Mouse (Mus musculus) left cerebral cortex, adult 11 months (tissue): ENCODE data around the gene Tmem223.
"Not testable (repeated sequence)": the region's sequence is repeated elsewhere in the genome, so short reads cannot be mapped to it uniquely, and the experiment has no call there.

Experiments used
- DNase-seq: peaks from one replicate; pipeline ENCODE4 v3.0.0; 2022; ENCODE audit warnings: low spot score

Gene Tmem223

DNA sequence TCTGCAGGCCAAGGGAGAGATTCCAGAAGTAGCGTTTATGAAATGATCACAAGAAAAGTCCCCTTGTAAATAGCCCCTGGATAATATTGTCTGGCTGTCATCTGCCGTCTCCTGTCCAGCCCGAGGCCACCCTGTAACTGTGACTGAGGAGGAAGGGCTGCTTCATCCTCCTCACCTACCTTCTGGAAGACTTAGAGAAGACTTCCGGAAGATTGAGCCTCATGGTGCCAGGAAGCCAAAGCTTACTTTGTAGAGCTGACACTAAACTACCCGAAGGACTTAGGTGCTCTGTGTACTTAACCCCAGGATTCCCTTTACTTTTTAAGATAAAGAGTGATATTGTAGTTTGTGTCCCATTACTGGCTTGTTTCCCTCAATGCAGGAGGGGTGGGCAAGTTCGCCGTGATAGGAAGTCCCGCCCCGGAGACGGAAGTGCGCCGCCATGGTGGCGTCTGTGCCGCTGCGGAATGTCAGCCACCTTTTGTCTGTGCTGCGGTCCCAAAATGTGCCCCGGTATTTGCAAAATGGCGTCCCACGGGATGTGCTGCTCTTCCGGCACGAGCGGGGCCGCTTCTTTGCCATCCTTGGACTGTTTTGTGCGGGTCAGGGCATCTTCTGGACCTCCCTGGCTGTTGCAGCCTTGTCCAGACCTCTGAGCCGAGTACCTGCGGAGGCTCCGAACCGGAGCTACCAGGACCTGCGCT is at the start of gene Tmem223:
Tmem223 (plus strand) TSS at position 430 of the 704 bp plus-strand sequence.
- DNase-seq, result peak; percentile 66

GRCm38 (mm10) chr19:8721378-8721777 is 49.4 kb upstream of the Tmem223 start:
- no peak for DNase-seq

DNA sequence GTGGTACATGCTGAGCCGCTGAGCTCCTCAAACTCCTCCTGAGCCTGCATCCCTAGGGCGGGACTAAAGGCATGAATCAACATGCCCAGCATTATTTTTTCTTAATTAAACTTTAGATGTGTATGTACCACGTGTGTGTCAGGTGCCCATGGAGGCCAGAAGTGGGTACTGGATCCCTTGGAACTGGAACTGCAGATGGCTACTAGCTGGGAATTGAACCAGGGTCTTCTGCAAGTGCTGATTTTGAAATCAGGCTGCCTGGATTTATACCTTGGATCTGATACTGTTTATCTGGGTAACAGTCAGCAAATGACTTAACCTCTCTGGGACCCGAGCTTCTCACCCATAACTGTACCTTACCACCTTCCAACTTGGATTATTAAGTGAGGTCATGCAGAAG is 48.8 kb upstream of the Tmem223 start:
- no peak for DNase-seq

GRCm38 (mm10) chr19:8722559-8722906 is 48.3 kb upstream of the Tmem223 start:
- no peak for DNase-seq

- DNase-seq, result peak; percentile 96
Measured at GRCm38 (mm10) chr19:8722907-8723573, 47.8 kb upstream of the Tmem223 start, which contains the start of gene Slc3a2. Gene Slc3a2 (minus strand): TSS chr19:8723369.

DNA sequence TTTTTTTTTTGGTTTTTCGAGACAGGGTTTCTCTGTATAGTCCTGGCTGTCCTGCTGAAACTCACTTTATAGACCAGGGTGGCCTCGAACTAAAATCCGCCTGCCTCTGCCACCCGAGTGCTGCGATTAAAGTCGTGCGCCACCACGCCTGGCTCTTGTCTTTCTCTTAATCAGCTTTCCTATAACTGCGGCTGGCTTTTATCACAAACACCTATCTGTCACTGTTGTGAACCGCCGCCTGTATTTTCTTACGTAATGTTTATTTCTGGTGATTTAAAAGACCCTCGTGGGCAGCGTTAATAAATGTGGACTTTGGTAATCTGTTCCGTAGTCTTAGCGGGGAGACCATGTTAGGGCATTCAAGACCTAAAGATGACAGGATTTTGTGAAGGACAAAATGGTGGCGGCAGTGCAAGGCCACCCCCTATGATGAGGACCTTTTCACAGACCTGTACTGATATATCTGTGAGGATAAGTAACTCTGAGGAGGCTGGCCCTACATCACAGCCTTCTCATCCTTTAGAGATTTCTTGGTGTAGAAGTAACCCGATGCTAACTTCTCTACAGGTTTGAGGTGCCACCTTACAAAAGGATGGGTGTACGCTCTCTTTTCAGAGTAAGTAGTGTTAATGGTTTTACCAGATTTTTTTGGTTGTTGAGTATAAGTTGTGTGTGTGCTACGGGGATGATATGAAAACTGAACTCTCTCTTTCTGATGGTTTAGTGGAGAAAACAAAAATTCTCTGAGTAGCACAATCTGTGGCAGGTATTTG is 47.0 kb upstream of the Tmem223 start:
- DNase-seq, result no peak

DNA sequence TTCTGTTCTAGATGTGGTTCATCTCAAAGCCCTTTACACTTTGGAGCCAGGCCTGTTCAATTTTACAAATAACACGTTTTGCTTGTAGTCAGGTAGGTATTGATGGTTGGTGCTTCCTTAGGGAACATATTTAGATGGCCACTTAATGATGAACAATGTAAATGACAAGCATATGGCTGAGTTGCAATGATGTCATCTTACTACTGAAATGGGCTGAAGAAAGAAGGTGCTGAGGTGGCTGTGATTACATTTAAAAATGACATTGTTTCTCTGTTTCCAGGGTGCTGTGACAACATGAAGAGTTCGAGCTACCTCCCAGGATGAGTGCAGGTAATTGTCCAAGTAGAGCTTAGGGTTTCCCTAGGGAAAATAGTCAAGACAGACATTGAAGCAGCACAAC is 46.4 kb upstream of the Tmem223 start:
- no peak for DNase-seq

DNA sequence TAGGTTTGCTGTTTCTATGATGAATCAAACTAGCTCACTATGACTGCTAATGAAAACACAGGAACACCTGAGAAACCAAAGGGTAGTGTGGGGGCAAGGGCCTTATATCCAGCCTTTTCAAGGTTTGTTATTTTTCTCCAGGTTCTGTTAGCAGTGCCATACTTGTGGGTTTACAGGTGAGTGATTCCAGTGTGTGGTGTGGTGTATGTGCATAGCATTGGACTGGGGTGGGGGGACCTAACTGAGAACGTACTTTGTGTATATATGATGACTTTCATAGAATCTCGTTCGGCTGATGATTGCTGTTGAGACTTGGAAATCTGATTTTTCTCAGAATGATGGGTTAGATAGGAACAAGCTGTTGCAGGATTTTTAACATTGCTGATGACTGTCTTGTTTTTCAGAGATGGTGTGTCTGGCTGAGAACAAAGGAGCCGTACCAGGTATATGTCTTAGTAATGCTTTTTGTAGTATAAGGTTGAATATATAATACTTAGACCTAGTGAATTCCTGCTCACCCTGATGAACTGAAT is 45.6 kb upstream of the Tmem223 start:
- no peak for DNase-seq

- no peak for DNase-seq
Measured at GRCm38 (mm10) chr19:8726609-8727390, 44.0 kb upstream of the Tmem223 start.

DNA sequence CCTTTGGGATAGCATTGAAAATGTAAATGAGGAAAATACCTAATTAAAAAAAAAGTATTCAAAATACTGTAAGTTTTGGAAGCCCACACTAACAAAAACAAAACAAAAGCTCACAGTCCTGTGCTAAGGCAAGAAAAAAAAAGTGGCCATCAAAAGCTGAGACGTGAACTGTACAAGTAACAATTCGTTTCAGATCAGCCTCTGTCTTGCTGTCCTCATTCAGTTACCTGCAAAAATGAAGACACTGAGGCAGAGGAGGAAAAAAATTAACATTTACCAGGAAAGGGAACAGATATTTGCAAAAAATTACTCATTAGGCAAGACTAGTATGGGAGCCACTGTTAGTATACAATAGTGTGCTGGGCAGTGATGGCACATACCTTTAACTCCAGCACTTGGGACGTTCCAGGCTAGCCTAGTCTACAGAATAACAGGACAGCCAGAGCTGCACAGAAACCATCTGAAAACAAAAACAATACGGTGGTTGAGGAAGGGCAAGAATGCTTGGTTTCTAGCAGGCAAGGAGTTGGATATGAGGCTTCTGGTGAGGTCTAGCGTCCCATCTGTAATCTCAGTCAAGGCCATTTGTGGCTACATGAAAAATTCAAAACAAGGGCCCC is 43.2 kb upstream of the Tmem223 start:
- no peak for DNase-seq

- not testable (repeated sequence) for DNase-seq
Measured at GRCm38 (mm10) chr19:8728335-8729099, 42.3 kb upstream of the Tmem223 start.

- no peak for DNase-seq
Measured at GRCm38 (mm10) chr19:8734334-8734733, 36.5 kb upstream of the Tmem223 start.

DNA sequence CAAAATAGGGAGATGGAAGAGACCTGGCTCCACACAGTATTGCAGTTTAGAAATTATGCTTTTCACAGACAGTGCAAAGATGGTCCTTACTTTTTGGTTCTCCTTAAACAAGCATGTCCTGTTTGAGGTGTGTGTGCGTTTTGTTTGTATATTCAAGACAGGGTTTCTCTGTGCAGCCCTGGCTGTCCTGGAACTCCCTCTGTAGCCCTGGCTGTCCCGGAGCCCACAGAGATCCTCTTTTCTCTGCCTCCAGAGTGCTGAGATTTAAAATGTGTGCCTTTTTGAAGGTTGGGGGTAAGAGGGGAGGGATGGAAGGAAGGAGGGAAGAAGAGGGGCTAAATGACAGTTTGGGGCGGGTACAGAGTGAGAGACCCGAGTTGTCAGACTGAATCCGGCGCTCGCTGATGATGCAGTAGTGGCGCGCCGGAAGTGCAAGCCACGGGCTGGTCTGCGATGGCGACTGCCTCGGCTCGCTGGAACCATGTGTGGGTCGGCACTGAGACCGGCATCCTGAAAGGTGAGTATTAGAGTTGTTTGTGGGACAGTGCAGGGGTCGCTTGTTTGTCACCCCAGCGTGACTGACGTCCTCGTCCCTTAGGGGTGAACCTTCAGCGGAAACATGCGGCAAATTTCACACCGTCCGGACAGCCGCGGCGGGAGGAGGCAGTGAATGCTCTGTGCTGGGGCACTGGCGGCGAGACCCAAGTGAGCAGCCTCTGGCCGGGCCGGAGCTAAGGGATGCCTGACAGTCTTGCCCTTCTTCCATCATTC is 35.2 kb upstream of the Tmem223 start, which contains the start of gene Wdr74:
Wdr74 (plus strand) TSS at position 439 of the 771 bp plus-strand sequence.
- DNase-seq, result peak; percentile 83

DNA sequence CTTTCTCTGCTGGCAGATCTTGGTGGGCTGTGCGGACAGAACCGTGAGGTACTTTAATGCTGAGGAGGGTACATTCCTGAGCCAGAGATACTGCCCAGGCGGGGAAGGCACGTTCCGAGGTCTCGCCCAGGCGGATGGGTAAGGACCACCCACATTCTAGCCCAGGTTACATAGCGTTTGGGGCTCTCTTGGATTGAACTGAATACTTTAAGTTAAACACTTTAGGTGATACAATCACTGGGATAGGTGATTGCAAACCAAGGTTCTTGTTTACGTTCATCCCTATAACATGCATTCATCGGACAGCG is 34.7 kb upstream of the Tmem223 start:
- DNase-seq, result no peak

DNA sequence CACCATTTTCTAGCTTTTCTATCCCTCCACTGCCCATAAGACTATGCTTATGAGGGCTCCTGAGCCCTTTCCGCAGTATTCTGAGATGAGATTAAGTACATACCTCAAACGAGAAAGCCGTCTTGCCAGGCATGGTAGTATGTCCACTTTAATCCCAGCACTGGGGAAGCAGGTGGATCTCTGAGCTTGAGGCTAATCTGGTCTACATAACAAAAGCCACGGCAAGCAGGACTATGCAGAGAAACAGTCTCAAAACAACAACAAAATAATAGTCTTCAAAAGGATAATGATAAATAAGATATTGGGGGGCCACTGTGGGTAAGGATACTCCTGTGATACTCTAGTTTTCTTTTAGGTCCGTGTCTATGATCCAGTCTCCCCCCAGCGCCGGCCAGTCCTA is 31.9 kb upstream of the Tmem223 start:
- no peak for DNase-seq

DNA sequence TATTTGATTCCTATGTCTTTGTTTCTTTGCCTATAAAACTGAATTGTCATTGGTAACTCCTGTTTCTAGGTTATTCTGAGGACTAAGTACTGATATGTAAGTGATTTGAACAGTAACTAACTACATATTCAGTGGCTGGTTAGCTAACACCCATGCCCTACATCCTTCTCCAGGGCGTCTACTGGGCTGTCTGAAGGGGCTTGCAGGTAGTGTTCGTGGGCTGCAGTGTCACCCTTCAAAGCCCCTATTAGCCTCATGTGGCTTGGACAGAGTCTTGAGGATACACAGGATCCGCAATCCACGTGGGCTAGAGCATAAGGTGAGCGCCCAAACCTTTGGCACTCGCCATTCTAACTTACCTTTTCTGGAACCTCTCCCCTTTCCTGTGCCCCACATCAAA is 31.1 kb upstream of the Tmem223 start:
- no peak for DNase-seq

DNA sequence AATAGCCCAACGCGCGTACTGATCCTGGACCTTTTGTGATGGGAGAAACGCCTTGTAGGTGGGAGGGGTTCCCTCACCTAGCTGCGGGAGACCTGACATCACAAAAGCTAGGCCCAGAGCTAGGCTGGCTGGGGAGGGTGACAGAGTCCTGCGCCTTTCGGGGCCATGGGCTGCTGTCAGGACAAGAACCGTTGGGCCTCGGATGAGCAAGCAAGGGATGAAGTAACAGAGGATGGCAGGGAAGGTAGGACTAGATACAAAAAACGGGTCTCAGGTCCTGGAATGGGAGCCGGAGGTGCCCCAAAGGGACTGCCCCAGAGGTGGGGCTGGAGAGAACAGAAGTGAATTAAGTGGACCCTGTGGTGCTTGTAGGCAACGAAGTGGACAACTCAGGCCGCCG is 30.2 kb upstream of the Tmem223 start, which contains the start of gene 1700092M07Rik:
1700092M07Rik (plus strand) TSS at position 116 of the 400 bp plus-strand sequence.
- no peak for DNase-seq

GRCm38 (mm10) chr19:8741243-8741869 is 29.4 kb upstream of the Tmem223 start, which contains the start of gene Stx5a:
Gene Stx5a (plus strand): TSS chr19:8741413.
- peak; percentile 96 for DNase-seq

GRCm38 (mm10) chr19:8742176-8742575 is 28.6 kb upstream of the Tmem223 start:
- no peak for DNase-seq
